Mouse (Mus musculus): Measurements from ENCODE around the gene Cript. TPM values are rescaled to one million over a fixed set of nuclear protein-coding genes. Genes with fewer than 3 reads are reported as not detected.

The Cript gene
- polyA plus RNA-seq, 2 experiments = 42.1 to 132 TPM

DNA sequence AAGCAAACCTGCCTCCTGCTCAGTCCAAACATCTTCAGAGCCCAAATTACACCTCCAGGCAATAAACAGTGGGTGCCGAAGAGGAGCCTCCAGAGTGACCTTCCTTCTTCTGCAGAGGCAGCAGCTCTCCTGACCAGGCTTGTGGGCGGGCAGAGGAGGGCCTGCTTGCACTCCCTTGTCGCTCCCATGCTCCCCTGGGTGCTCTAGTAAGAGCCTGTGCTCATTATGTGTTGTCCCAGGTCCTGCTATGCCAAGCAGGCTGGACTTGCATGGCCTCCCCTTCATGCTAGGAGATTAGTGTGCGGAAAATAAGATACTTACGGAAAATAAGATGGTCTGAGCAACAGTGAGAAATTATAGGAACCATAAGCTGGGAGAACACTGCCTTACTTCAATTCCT lies 24.3 kb downstream of the Cript start:
- no peak for TF ChIP-seq POLR2A (IDR thresholded peaks at IDR 0.05; ENCODE audit: borderline replicate concordance, extremely low read depth, insufficient read depth, insufficient read length)
- Histone ChIP-seq H3K4me2 (replicated peaks; ENCODE audit: low read depth, low read length, severe bottlenecking) (no peak overlapping the region), H3K9me3 (ENCODE audit: control insufficient read depth, low read length) (no peaks in the 10 kb centered on the region), H3K27ac (replicated peaks; ENCODE audit: low read depth, low read length) (no peak overlapping the region), H3K4me1 (ENCODE audit: control insufficient read depth, insufficient read depth, low read length) (peaks cover 3% of the 10 kb centered on the region; the same call in 1 of the 2 replicates), H3K9ac (ENCODE audit: low read depth, low read length, severe bottlenecking) (no peak overlapping the region), H3K27me3 (ENCODE audit: control insufficient read depth, insufficient read depth, low read length) (no peaks in the 10 kb centered on the region), H3K4me3 (replicated peaks; ENCODE audit: low read length) (no peak overlapping the region), H3K36me3 (ENCODE audit: control insufficient read depth, insufficient read depth, low read length) (no peaks in the 10 kb centered on the region)
- ATAC-seq (ENCODE audit: low FRiP score, low read depth) (no peak), DNase-seq (ENCODE audit: low spot score) (no peak)
- WGBS = 51% methylated on average over 5 of the region's 5 CpGs

DNA sequence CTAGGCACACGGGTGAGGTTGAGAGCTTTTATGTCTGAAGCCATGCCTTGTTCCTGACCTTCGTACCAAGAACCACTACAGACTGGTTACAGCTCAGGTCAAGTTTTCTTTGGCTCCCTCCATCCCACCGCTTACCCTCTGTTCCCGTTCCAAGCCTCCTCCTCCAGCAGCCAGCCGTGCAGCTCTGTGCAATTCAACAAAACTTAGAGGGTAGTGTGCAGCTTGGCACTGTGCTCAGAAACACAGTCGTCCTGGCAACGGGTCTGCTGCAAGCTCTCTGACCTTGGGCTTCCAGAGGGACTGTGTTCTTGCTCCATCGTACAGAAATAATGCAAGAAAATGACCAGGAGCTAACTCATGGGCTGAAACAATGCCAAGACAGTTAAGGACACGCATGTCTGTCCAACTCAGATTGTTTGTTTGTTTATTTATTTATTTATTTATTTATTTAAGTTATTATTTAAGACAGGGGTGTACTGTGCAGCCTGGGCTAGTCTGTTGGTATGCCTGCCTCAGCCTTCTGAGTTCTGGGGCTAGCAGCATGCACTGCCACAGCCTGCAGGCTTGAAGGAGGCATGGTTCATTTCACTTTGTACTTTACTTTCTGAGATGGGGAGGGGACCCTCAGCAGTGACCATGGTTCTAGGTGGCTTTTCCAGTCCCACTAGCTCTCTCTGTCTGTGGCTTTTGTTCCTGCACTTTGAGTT lies 25.3 kb downstream of the Cript start:
- Histone ChIP-seq H3K4me3 (replicated peaks; ENCODE audit: low read length) (no peak overlapping the region), H3K9me3 (ENCODE audit: control insufficient read depth, low read length) (no peaks in the 10 kb centered on the region), H3K4me2 (replicated peaks; ENCODE audit: low read depth, low read length, severe bottlenecking) (no peak overlapping the region), H3K27ac (replicated peaks; ENCODE audit: low read depth, low read length) (no peak overlapping the region), H3K4me1 (ENCODE audit: control insufficient read depth, insufficient read depth, low read length) (peaks cover 9% of the 10 kb centered on the region), H3K27me3 (ENCODE audit: control insufficient read depth, insufficient read depth, low read length) (no peaks in the 10 kb centered on the region), H3K36me3 (ENCODE audit: control insufficient read depth, insufficient read depth, low read length) (no peaks in the 10 kb centered on the region), H3K9ac (ENCODE audit: low read depth, low read length, severe bottlenecking) (no peak overlapping the region)
- DNase-seq (ENCODE audit: low spot score) = peak; percentile 16
- no peak for TF ChIP-seq POLR2A (IDR thresholded peaks at IDR 0.05; ENCODE audit: borderline replicate concordance, extremely low read depth, insufficient read depth, insufficient read length)
- ATAC-seq (ENCODE audit: low FRiP score, low read depth) = no peak
- WGBS = 67% methylated on average over 9 of the region's 9 CpGs

DNA sequence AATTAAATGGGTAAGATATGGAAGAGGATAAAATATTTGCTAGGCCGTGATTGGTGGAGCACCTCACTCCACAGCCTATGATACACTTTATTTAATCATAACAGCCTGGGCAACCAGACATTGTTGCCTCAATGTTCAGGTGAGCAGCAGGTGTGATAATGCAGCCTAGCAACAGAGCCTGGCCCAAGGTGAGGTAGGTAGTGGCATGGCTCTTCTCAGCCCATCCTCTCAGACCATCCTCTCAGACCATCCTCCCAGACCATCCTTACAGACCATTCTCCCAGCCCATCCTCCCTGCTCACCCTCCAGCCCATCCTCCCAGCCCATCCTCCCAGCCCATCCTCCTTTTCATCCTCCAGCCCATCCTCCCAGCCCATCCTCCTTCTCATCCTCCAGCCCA lies 26.3 kb downstream of the Cript start:
- DNase-seq (ENCODE audit: low spot score) (no peak), ATAC-seq (ENCODE audit: low FRiP score, low read depth) (no peak)
- H3K27ac ChIP-seq (replicated peaks; ENCODE audit: low read depth, low read length) = no peak overlapping the region
- no peaks in the 10 kb centered on the region for H3K36me3 ChIP-seq (ENCODE audit: control insufficient read depth, insufficient read depth, low read length)
- no peak overlapping the region for H3K9ac ChIP-seq (ENCODE audit: low read depth, low read length, severe bottlenecking)
- no peak for TF ChIP-seq POLR2A (IDR thresholded peaks at IDR 0.05; ENCODE audit: borderline replicate concordance, extremely low read depth, insufficient read depth, insufficient read length)
- peaks cover 9% of the 10 kb centered on the region for H3K4me1 ChIP-seq (ENCODE audit: control insufficient read depth, insufficient read depth, low read length)
- no peak overlapping the region for H3K4me3 ChIP-seq (replicated peaks; ENCODE audit: low read length)
- H3K9me3 ChIP-seq (ENCODE audit: control insufficient read depth, low read length) = no peaks in the 10 kb centered on the region
- H3K4me2 ChIP-seq (replicated peaks; ENCODE audit: low read depth, low read length, severe bottlenecking) = no peak overlapping the region
- WGBS = 88% methylated on average over 1 of the region's 1 CpGs
- no peaks in the 10 kb centered on the region for H3K27me3 ChIP-seq (ENCODE audit: control insufficient read depth, insufficient read depth, low read length)

DNA sequence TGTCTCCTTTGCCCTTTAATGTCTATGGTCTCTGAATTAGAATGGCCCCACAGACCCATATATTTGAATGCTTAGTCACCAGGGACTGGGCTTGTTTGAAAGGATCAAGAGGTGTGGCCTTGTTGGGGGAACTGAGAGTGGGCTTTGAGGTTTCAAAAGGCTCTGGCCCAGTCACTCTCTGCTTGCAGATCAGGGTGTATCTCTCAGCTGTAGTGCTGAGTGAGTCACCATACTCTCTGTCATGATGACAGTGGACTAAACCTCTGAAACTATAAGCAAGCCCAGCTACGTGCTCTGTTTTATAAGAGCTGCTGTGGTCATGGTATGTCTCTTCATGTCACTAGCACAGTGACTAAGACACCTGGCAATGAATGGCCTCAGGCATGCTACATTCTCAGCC lies 27.1 kb downstream of the Cript start:
- H3K27me3 ChIP-seq (ENCODE audit: control insufficient read depth, insufficient read depth, low read length) = no peaks in the 10 kb centered on the region
- no peak overlapping the region for H3K9ac ChIP-seq (ENCODE audit: low read depth, low read length, severe bottlenecking)
- H3K9me3 ChIP-seq (ENCODE audit: control insufficient read depth, low read length) = no peaks in the 10 kb centered on the region
- no peak overlapping the region for H3K4me3 ChIP-seq (replicated peaks; ENCODE audit: low read length)
- 68% methylated on average over 1 of the region's 1 CpGs for WGBS
- no peaks in the 10 kb centered on the region for H3K36me3 ChIP-seq (ENCODE audit: control insufficient read depth, insufficient read depth, low read length)
- H3K27ac ChIP-seq (replicated peaks; ENCODE audit: low read depth, low read length) = no peak overlapping the region
- no peak overlapping the region for H3K4me2 ChIP-seq (replicated peaks; ENCODE audit: low read depth, low read length, severe bottlenecking)
- ATAC-seq (ENCODE audit: low FRiP score, low read depth) (no peak), DNase-seq (ENCODE audit: low spot score) (no peak)
- no peak for TF ChIP-seq POLR2A (IDR thresholded peaks at IDR 0.05; ENCODE audit: borderline replicate concordance, extremely low read depth, insufficient read depth, insufficient read length)
- peaks cover 16% of the 10 kb centered on the region for H3K4me1 ChIP-seq (ENCODE audit: control insufficient read depth, insufficient read depth, low read length)

DNA sequence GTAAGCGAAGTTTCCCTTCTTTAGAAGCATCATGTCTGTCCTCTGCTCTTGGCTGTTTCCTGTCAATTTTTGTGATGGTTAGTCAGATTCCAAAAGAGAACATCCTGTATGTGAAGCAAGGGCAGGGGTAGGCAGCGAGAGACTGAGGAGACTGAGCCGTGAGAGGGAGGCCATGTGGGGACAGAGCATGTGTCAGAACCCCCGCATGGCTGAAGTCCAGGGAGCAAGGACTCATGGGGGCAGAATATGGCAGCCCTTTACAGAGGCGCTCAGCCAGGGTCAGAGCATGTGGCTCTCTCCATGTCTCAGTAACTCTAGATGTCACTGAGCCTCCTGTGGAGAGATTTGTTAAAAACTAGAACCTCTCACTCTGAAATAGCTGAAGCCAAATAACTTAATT lies 28.6 kb downstream of the Cript start:
- H3K36me3 ChIP-seq (ENCODE audit: control insufficient read depth, insufficient read depth, low read length) = no peaks in the 10 kb centered on the region
- TF ChIP-seq POLR2A (IDR thresholded peaks at IDR 0.05; ENCODE audit: borderline replicate concordance, extremely low read depth, insufficient read depth, insufficient read length) = no peak
- ATAC-seq (ENCODE audit: low FRiP score, low read depth) (no peak), DNase-seq (ENCODE audit: low spot score) (no peak)
- no peak overlapping the region for H3K27ac ChIP-seq (replicated peaks; ENCODE audit: low read depth, low read length)
- no peaks in the 10 kb centered on the region for H3K9me3 ChIP-seq (ENCODE audit: control insufficient read depth, low read length)
- H3K4me1 ChIP-seq (ENCODE audit: control insufficient read depth, insufficient read depth, low read length) = peaks cover 23% of the 10 kb centered on the region
- H3K9ac ChIP-seq (ENCODE audit: low read depth, low read length, severe bottlenecking) = no peak overlapping the region
- H3K4me2 ChIP-seq (replicated peaks; ENCODE audit: low read depth, low read length, severe bottlenecking) = no peak overlapping the region
- no peak overlapping the region for H3K4me3 ChIP-seq (replicated peaks; ENCODE audit: low read length)
- 82% methylated on average over 5 of the region's 5 CpGs for WGBS
- H3K27me3 ChIP-seq (ENCODE audit: control insufficient read depth, insufficient read depth, low read length) = no peaks in the 10 kb centered on the region
